ENCODE assay signal across 9 mouse cellular contexts in genomic region chr2:165878021-165878585, GRCm38 (mm10). TPM values are rescaled to one million over a fixed set of nuclear protein-coding genes. Genes with fewer than 3 reads are reported as not detected.
DNase-seq lines count a peak whose midpoint lies in the region; ATAC-seq and TF ChIP-seq lines count a peak whose summit lies in the region.
"Had no signal": no experiment of that assay in that cellular context is flagged by ENCODE, and none has a peak within 500 bp of the region (broad histone marks: within the 10 kb centered on the region; RNA-seq: fewer than 3 reads in every experiment).

No protein-coding gene starts in this region.

- H3K4me2 ChIP-seq in kidney, embryonic 14.5 days (replicated peaks; ENCODE audit: low read depth, low read length) = peak overlapping the region; percentile 19; the same call in 1 of the 2 replicates

- H3K4me1 ChIP-seq in kidney, embryonic 14.5 days (ENCODE audit: control insufficient read depth, insufficient read depth, low read length) = peaks cover 93% of the 10 kb centered on the region
- H3K4me1 ChIP-seq in cortical plate, adult 2 months (ENCODE audit: control insufficient read depth, insufficient read depth, low read length) = peaks cover 39% of the 10 kb centered on the region

- no peak overlapping the region for H3K4me3 ChIP-seq in kidney, embryonic 14.5 days (ENCODE audit: low read length)
- peak overlapping the region; percentile 55 for H3K4me3 ChIP-seq in cortical plate, adult 2 months (ENCODE audit: insufficient read depth, low read length)
- H3K4me3 ChIP-seq: erythroblast, embryonic 14.5 days had no signal

- H3K36me3 ChIP-seq in kidney, embryonic 14.5 days (ENCODE audit: control insufficient read depth, insufficient read depth, low read length) = peaks cover 16% of the 10 kb centered on the region

- TF ChIP-seq POLR2A in cortical plate, adult 2 months (IDR thresholded peaks at IDR 0.05; ENCODE audit: extremely low read depth, insufficient read depth, low read length) = no peak

- TF ChIP-seq CTCF in cortical plate, adult 2 months (IDR thresholded peaks at IDR 0.05; ENCODE audit: extremely low read depth, insufficient read depth, low read length) = no peak

- H3K27me3 ChIP-seq in kidney, embryonic 14.5 days (ENCODE audit: control insufficient read depth, insufficient read depth, low read length) = no peaks in the 10 kb centered on the region

- H3K9me3 ChIP-seq in kidney, embryonic 14.5 days (ENCODE audit: control insufficient read depth, low read length) = no peaks in the 10 kb centered on the region

- ATAC-seq in kidney, embryonic 14.5 days (ENCODE audit: low FRiP score, low TSS enrichment) = no peak
- ATAC-seq in inflammation-experienced regulatory T-cells, adult 6 months = peak; percentile 96

- DNase-seq in kidney, postnatal 25 days = no peak
- DNase-seq in naive thymus-derived CD4-positive, alpha-beta T cell, adult 2 months (ENCODE audit: low read depth) = peak; percentile 65
- no peak for DNase-seq in right cerebral cortex, adult 18-20 months
- no peak for DNase-seq in right cerebral cortex, postnatal 25 days
- no peak for DNase-seq in left cerebral cortex, postnatal 25 days (ENCODE audit: low spot score in 2 of 2)

- WGBS in kidney, embryonic 14.5 days = 15% methylated on average over 10 of the region's 10 CpGs

- intact Hi-C loops in left cerebral cortex, postnatal 25 days (cut with DNase I) = loop anchor here (1.0 kb wide), 1 partner anchor 59 kb away; no protein-coding TSS in a partner anchor

- no peak overlapping the region for H3K9ac ChIP-seq in kidney, embryonic 14.5 days (ENCODE audit: low read depth, low read length)

- H3K27ac ChIP-seq in kidney, embryonic 14.5 days (ENCODE audit: low read depth, low read length) = peak overlapping the region; percentile 96; the same call in 1 of the 2 replicates
- peak overlapping the region; percentile 79 for H3K27ac ChIP-seq in cortical plate, adult 2 months (ENCODE audit: insufficient read depth, low read length)

RNA-seq across cellular contexts. Expression of gene Zmynd8, which starts 20.7 kb away (rescaled TPM):
- polyA plus RNA-seq in kidney, embryonic 14.5 days (2014; fragmentation: Nextera tagmentation; extraction: Ambion mirVana) = 44.3 and 61.1 TPM in 2 replicates
- 90.5 and 106 TPM in 2 replicates for polyA plus RNA-seq in cortical plate, adult 2 months (2012; rRNA removed)
- 10 to 100 TPM; 43.3 to 65.6 (median 61.9) TPM for polyA plus RNA-seq in inflammation-experienced regulatory T-cells, adult 6 months (2017; shearing (Covaris generic))
- total RNA-seq in left cerebral cortex, postnatal 25 days (2021) = 100 to 1,000 TPM; 160 to 162 TPM
